Mouse (Mus musculus) adrenal gland, adult 18-20 months (tissue): Measurements from ENCODE around the gene Slc38a5. TPM values are rescaled to one million over a fixed set of nuclear protein-coding genes. Genes with fewer than 3 reads are reported as not detected.
A peak's percentile ranks its signal among the peaks of the same experiment; 100 is the strongest.

Experiments
- DNase-seq, 2 experiments: peaks; one replicate each; pipeline ENCODE4 v3.0.0; 2021 to 2022; ENCODE audit warnings: low spot score in 2 of 2
- long read RNA-seq, 2 experiments: library from polyadenylated mRNA; stranded (forward); transcript quantifications; one replicate each; pipeline ENCODE4 v2.0.0; 2021
- total RNA-seq, 2 experiments: library from RNA; stranded (reverse); gene quantifications; 1 replicate in 1 of 2; 2 replicates in 1 of 2; pipeline ENCODE4 v1.2.3; 2021

Slc38a5 gene
- under 1 TPM in 1 of 2 experiments, not detected in 1; 0.32 TPM for total RNA-seq
- long read RNA-seq, experiment 1 = 0 reads
- long read RNA-seq, experiment 2 = 0 reads

- DNase-seq = no peak
These were observed at the start of gene Slc38a5 for GRCm38 (mm10) chrX:8271083-8271820. Slc38a5 (plus strand) TSS chrX:8271133.

- no peak for DNase-seq
These were observed 48.6 kb upstream of the Slc38a5 start for GRCm38 (mm10) chrX:8222296-8222677.

GRCm38 (mm10) chrX:8222678-8223421 lies 48.1 kb upstream of the Slc38a5 start:
- DNase-seq = no peak

GRCm38 (mm10) chrX:8223473-8223872 lies 47.5 kb upstream of the Slc38a5 start:
- no peak for DNase-seq

- no peak for DNase-seq
These were observed 40.7 kb upstream of the Slc38a5 start for GRCm38 (mm10) chrX:8230272-8230671.

- no peak for DNase-seq
These were observed 37.3 kb upstream of the Slc38a5 start for GRCm38 (mm10) chrX:8233602-8234001.

- no peak for DNase-seq
These were observed 34.2 kb upstream of the Slc38a5 start for GRCm38 (mm10) chrX:8236704-8237103.

- no peak for DNase-seq
These were observed 32.0 kb upstream of the Slc38a5 start for GRCm38 (mm10) chrX:8238804-8239395.

GRCm38 (mm10) chrX:8247680-8248079 lies 23.3 kb upstream of the Slc38a5 start:
- DNase-seq = no peak

- DNase-seq = no peak
These were observed 22.3 kb upstream of the Slc38a5 start for GRCm38 (mm10) chrX:8248542-8249120.

GRCm38 (mm10) chrX:8251789-8252333 lies 19.1 kb upstream of the Slc38a5 start:
- no peak for DNase-seq

- peak; percentile 63 to 66 for DNase-seq
These were observed 18.3 kb upstream of the Slc38a5 start, which contains the start of gene Ftsj1 for GRCm38 (mm10) chrX:8252334-8253285. Ftsj1 (minus strand) TSS chrX:8252406.

- DNase-seq = no peak
These were observed 17.2 kb upstream of the Slc38a5 start for GRCm38 (mm10) chrX:8253711-8254110.

GRCm38 (mm10) chrX:8255807-8256206 lies 15.1 kb upstream of the Slc38a5 start:
- DNase-seq = no peak

- DNase-seq = no peak
These were observed 11.5 kb upstream of the Slc38a5 start for GRCm38 (mm10) chrX:8259478-8259877.

GRCm38 (mm10) chrX:8263156-8263804 lies 7.7 kb upstream of the Slc38a5 start:
- DNase-seq = no peak

- no peak for DNase-seq
These were observed 6.7 kb upstream of the Slc38a5 start for GRCm38 (mm10) chrX:8264222-8264621.

GRCm38 (mm10) chrX:8272000-8272399 lies 1.1 kb downstream of the Slc38a5 start:
- no peak for DNase-seq

GRCm38 (mm10) chrX:8274056-8274455 lies 3.1 kb downstream of the Slc38a5 start:
- no peak for DNase-seq

GRCm38 (mm10) chrX:8288621-8289020 lies 17.7 kb downstream of the Slc38a5 start:
- DNase-seq = no peak
